Mouse (Mus musculus) ovary, adult 18-20 months (tissue): Measurements from ENCODE around the gene Actg2.
"Not testable (repeated sequence)": the region's sequence is repeated elsewhere in the genome, so short reads cannot be mapped to it uniquely, and the experiment has no call there.

Source experiments
- DNase-seq: peaks from one replicate; pipeline ENCODE4 v3.0.0; 2022; ENCODE audit warnings: low spot score, mixed read lengths

The Actg2 gene

DNA sequence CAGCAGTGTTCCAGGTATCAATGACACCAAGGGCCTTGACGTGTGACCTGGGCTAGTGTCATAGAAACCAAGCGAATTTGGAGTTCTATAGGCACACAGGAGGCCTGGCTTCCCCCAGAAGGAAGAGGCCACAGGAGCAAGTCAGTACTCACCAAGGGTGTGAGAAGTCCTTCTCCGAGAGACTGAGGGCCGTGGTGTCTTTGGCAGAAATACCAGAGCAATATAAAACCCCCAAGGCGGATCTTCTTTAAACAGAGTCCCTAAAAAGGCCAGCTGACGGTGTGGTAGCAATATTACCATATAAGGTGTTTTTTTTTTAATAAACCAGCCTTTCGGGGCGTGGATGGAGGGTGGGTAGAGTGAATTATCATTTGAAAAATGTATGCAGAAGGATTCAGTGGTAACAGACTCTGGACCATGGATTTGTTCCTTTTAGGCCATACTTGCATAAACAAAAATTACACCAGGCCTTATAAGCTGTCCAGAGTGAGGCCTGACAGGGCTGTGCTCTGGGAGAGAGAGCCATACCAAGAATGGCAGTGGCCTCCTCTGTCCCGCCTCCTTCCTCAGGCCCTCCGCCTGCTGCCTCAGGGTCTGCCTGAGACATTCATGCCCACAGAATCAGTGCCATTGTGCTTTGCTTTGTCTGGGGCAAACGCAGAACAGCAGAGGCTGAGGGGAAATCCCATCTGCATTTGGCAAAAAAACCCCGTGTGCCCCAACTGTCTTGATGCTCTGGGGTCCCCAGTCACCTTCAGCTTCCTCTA lies at the start of gene Actg2:
TSS of gene Actg2 (minus strand) at position 238 of the 767 bp plus-strand sequence.
- no peak for DNase-seq

DNA sequence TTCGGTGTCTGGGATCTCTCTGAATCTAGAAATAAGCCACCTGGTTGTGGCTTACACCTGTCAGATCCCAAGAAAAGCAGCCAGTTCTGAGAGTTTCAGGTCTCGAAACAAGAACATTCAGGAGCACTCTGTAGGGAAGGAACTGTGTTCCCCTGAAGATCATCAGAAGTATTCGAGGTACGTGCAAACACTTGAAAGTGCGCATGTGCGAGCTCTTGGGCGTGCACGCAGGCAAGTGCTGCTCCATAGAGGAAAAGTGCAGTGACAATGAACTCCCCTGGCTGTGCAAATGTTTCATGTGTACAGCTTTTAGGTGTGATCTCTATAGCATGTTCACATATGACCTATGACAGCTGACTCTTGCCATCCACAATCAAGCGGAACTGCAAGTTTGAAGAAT lies 49.3 kb upstream of the Actg2 start:
- DNase-seq: not testable (repeated sequence)

- no peak for DNase-seq
Measured at GRCm38 (mm10) chr6:83583591-83583990, 47.5 kb upstream of the Actg2 start.

GRCm38 (mm10) chr6:83582938-83583270 lies 46.8 kb upstream of the Actg2 start:
- no peak for DNase-seq

DNA sequence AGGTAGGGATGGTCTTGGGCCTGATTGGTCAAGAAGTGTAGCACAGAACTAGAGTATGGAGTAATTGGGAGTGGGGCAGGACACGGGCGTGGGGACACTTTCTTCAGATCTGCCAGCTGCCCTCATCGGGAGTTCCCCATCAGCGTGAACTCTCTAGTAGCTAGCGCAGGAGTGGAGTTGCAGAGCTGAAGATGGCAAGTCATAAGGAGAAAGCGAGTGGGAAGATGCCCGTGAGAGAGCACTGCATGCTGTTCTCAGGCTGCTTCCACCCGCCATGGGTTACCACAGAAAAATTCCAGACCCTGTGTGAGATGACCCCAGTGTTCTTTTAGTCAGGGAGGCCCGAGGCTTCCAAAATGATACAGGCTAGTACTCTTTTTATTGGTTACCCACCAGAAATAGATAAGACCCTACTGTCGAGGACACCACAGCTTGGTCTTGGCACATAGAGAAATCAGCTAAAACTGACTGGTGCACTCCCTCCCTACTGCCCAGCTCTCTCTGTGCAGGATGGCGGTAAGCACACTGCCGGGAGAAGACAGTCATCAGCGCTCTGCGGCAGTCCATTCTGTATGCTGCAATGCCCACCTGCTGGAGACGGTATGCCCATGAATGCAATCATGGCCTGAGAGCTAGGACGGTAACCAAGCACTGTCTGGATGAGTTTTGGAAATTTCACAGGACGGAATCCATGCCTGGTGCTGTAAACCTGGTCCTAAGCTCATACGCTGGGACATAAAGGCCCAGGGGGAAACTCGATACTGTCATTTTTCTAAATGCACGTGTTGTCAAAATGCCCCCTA lies 46.3 kb upstream of the Actg2 start:
- no peak for DNase-seq

DNA sequence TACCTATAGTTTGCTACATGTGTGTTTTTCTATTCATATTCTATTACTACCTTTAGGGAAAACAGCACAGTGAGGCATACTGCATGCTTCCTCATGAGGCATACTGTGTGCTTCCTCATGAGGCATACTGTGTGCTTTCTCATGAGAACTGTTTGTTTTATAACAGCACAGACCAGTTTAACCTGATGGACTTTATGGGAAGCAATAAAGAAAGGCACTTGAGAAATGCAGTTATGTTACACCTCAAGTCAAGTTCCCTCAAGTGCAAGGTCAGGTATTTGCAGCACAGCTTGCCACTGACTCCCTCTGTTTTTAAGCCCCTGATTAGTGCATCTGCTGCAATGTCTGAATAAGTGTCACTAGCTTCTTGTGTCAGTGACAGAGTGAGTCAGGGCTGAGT lies 41.5 kb upstream of the Actg2 start:
- DNase-seq: no peak

DNA sequence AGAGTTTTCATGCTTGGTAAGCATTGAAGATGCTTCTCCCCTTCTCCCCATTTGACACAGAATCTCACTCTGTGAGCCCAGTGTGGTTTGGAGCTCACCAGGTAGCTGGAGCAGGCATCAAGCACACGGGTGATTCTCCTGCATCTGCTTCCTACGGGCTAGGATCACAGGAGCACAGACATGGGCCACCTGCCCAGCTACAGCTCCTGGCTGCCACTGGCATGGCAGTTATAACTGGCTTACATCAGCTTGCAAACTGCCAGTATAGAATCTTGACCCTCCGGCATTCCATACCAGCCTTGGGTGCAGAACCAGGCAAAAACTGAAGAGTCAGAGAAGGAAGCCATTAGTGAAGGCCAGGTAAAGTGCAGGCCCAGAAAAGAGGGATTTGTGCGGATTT lies 39.5 kb upstream of the Actg2 start:
- no peak for DNase-seq

GRCm38 (mm10) chr6:83572671-83573070 lies 36.6 kb upstream of the Actg2 start, which contains the start of gene Stambp:
Gene Stambp (minus strand): TSS chr6:83572729.
- DNase-seq: no peak

DNA sequence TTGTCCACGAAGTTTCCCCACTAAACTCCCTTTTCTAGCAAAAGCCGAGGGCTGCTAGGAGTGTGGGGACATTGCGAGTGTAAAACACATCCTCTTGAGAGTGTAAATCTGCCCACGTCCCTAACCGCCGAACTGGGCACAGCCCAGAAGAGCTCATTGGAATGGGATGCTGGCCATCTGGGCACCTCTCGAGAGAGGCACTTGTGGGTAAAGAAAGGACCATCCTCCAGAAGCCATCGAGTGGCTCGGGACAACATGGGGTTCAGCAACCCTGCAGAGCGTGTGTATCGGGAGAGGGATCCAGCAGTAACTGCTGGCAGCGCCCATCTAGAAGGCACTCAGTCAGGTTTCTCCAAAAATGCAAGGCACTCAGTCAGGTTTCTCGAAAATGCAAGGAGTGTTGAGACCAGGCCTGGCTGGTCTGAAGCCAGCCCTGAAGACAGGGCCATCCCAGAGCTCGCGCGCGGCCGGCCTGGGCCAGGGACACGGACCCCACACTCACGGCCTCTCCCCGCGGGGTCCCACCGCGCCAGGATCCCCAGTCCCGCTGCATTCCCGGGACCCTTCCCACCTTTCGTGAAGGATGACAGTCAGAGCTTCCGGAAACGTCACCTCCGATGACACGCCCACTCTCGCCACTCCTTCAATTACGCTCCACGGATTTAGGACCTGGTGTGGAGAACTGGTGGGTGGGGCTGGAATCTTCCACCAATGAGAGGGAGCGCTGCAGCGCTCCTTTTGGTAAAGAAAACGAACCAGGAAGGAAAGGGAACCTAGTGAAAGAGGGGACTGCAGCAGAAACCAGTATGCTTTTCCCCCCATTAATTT lies 36.0 kb upstream of the Actg2 start:
- DNase-seq: peak; percentile 81

DNA sequence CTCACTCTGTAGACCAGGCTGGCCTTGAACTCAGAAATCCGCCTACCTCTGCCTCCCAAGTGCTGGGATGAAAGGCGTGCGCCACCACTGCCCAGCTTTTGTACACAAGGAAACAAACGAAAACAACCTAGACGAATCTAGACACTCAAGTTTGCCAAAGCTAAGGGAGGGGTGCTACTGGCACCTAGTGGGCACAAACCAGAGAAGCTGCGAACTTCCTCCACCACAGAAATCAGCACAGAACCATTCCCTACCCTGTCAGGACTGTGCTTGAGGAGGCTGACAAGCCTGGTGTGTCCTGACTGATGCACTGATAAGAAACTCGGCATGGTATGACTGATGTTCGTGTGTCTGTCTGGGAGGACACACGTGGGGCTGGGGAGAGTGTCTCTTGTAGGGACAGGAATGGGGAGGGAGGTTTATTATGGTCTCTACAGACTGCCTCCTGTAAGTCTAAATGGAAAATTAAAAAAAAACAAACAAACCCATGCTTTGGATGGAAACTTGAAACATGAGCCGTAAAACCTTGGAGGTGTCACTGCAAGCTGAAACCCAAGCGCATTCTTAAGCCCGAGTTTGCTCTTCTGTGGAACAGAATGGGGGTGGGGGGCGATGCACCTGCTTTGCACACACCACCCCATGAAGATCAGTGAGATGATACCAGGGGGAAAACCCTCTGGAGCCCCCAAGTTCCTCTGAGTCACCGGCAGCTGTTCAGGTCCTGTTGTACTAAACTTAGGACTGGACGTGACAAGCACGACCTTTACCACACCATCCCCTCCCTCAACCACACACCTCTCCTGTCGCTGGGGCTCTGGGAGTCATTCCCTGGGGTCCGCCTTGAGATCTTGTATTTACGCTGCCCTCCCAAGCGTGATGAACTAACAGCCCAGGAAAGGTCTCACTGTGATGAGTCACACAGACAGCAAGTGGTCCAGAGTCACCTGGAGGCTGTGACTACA lies 33.1 kb upstream of the Actg2 start:
- no peak for DNase-seq

DNA sequence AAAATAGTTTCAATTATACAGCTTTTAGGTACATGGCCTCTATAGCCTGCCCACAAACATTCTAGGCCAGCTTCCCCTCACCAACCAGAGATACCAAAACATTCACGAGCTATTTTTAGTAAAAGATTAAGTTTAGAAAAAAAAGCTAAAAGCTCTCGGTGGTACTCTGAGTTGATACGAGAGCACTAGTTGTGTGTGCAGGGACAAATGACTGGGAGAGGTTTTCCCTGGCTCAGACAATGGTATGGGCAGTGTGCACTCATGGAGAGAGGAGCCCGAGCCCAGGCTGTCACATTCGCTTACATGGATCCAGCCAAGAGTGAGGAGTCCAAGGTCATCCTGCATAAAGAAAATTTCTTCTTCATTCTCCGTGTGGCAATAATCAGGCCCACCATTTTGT lies 19.9 kb upstream of the Actg2 start:
- no peak for DNase-seq

DNA sequence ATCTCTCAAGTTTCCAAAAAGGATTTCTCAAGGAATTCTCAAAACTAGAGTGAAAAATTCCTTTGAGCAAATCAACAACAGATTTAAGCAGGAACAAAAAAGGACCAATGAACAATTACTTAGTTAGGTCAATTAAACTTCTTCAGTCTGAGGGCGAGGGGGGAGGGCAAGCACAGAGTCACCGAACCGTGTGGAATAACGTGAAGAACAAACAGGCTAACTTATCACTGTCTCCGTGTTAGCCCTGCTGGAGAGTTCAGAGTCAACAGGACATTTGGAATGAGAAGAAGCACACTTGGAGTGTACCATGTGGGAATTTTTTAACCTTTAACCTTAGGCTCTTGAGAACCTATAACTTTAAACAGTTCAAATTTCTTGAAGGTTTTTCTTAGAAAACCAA lies 12.3 kb upstream of the Actg2 start:
- no peak for DNase-seq

DNA sequence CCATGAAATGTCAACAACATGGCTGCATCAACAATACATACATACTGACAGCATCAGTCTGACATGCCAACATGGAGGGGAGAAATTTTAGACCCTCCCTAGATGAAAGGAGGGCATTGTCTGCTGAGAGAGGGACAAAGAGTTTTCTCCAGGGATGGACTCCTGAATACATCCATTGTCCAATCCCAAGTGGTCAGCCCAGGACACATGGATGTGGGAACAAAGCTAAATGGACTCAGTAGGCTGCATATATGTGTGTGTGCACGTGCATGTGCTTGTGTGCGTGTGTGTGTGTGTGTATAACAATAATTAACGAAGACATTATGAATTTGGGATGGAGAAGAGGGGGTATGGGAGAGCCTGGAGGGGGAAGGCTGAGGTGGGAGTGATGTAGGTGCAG lies 9.7 kb upstream of the Actg2 start:
- DNase-seq: no peak

DNA sequence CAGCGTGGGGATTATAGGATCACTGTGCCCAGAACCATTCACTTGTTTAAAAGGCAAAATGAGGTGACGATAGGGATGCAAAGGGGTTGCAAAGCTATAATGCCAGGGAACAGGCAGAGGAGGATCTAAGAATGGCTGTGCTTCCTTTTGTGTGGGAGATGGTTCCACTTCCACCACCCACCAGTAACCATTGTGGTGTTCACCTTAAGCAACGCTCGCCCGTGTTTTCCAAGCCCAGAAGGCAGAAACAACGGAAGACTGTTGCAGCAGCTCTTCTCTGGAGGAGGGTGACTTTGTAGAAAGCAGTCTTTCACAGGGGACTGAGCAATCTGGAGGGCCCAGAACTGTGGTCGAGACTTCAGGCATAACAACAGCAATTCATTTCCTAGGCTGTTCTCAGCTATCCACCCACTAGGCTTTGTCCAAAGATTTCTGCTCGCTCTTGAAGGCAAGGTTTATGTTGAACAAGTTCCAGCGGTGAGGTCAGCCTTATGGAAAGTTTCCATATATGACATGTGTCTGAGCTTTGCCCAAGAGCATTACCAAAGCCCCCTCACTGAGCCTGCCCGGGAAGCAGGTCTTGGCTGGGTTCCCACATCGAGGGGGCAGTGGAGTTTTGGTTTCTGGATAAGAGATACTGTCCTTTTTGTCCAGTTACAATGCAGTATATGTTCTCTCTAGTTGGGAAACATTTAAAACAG lies 5.8 kb upstream of the Actg2 start:
- no peak for DNase-seq

- no peak for DNase-seq
Measured at GRCm38 (mm10) chr6:83540017-83540416, 4.0 kb upstream of the Actg2 start.

DNA sequence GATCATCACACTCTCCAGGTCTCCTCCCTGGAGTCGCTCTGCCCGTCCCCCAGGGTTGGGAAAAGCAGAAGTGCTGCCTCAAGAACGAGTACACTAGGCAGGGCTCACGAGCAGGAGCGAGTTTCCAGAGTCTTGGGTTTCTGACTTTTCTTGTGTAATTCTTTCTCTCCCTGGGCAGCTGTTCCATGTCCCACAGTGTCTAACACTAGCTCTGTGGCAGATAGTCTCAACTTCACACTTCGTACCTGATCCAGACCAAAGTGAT lies 662 bp upstream of the Actg2 start:
- no peak for DNase-seq

DNA sequence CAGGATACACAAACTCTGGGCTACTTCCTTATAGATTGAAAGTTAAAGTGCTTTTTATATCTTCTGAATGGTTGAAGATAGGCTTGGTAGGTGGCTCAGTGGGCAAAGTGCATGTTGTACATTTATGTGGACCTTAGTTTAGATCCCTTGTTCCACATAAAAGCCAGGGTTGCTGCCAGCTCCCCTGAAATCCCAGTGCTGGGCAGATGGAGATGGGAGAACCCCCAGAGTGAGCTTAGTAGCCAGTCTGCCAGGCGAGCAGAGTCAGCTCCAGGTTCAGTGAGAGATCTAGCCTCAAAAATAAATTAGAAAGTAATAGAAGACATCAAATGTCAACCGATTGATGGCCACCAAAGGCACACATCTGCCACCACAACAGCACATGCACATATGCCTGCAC lies 3.5 kb downstream of the Actg2 start:
- DNase-seq: no peak

DNA sequence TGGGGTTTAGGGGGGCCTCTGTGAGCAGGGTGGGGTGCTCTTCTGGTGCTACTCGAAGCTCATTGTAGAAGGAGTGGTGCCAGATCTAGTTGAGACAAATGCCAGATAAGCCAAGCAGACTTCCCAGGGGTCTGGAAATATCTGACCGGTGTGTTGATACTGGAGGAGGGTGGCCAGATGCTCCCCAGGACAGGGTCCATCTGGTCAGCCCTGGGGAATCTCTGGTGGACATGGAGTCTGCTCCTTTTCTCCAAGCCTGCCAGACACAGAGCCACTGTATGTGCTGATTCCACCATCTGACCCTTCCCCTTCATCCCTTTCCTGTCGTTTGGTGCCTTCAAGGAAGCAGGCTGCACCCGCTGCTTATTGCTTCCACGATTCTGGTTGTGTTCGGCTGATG lies 12.9 kb downstream of the Actg2 start:
- no peak for DNase-seq

DNA sequence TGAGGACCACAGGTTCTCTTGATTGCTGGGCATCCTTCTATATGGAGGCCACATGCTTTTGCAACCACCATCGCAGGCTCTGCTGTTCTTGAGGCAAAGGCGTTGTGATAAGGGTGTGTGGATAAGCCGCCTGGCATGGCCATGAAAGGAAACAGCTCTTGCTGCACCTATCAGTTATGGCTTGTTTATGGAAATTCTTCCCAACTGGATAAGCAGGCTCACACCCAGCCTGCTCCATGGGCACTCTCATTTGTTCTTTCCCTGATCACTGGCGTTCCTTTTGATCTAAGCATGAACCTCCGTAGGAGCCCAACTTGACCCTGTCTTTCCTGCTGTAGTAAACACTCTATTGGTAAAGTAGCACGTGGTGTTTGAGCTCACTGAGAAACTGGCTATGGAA lies 14.3 kb downstream of the Actg2 start:
- peak; percentile 66 for DNase-seq

DNA sequence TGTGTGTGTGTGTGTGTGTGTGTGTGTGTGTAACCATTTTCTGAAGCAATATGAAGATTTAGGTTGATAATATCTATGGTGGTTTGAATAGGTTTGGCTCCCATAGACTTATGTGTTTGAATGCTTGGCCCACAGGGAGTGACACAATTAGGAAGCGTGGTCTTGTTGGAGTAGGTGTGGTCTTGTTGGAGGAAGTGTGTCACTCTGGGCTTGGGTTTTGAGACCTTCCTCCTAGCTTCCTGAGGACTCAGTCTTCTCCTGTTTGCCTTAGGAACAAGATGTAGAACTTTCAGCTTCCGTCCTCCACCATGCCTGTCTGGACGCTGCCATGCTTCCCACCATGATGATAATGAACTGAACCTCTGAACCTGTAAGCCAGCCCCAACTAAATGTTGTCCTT lies 17.4 kb downstream of the Actg2 start:
- no peak for DNase-seq

DNA sequence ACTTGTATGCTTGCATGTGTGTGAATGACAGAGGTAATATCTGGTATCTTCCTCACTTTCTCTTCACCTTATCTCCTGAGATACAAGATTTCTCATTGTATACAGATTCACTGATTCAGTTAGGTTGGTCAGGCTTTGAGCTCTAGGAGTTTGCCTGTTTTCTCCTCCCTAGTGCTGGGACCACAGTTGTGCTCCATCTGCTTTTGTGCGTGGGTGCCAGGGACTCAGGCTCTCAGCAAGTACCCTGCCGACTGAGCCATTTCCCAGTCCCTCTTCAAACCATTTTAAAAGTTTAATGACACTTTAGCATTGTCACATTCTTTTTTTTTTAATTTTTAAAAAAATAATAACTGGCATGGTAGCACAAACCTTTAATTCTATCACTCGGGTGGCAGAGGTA lies 20.9 kb downstream of the Actg2 start:
- no peak for DNase-seq
